Mouse (Mus musculus) small intestine, adult 2 months (tissue): ENCODE results near the gene Bahd1. TPM values are rescaled to one million over a fixed set of nuclear protein-coding genes. Genes with fewer than 3 reads are reported as not detected.

Experiments
- H3K27ac ChIP-seq: fragments of 200-500 bp; 2 replicates; pipeline ENCODE4 v1.5.1; 2012; ENCODE audit warnings: low read depth, low read length, control low read depth, inconsistent platforms; ENCODE audit not compliant: insufficient read depth
- H3K27me3 ChIP-seq: fragments of 200-500 bp; 2 replicates; pipeline ENCODE4 v1.6.1; 2012; ENCODE audit warnings: mild to moderate bottlenecking, moderate library complexity, low read length, inconsistent platforms; ENCODE audit not compliant: control insufficient read depth, insufficient read depth
- H3K36me3 ChIP-seq: fragments of 200-500 bp; 2 replicates; pipeline ENCODE4 v1.6.1; 2012; ENCODE audit warnings: mild to moderate bottlenecking, low read length, control low read depth, inconsistent platforms; ENCODE audit not compliant: control insufficient read depth, insufficient read depth
- H3K4me1 ChIP-seq: fragments of 200-500 bp; 2 replicates; pipeline ENCODE4 v1.6.1; 2012; ENCODE audit warnings: low read length, inconsistent platforms, mixed read lengths; ENCODE audit not compliant: control insufficient read depth, insufficient read depth, insufficient read length
- H3K4me3 ChIP-seq: fragments of 200-500 bp; 2 replicates; pipeline ENCODE4 v1.5.1; 2012; ENCODE audit warnings: low read depth, mild to moderate bottlenecking, control low read depth, inconsistent platforms, low read length, moderate library complexity
- CTCF ChIP-seq: fragments of 200-500 bp; IDR thresholded peaks from 2 replicates; pipeline ENCODE4 v1.5.1; 2012; ENCODE audit warnings: low read depth, mild to moderate bottlenecking, control low read depth, inconsistent platforms, low read length, moderate library complexity, mixed read lengths; ENCODE audit not compliant: insufficient replicate concordance, insufficient read length; ENCODE audit errors: extremely low read depth
- POLR2A ChIP-seq: fragments of 200-500 bp; IDR thresholded peaks from 2 replicates; pipeline ENCODE4 v1.6.1; 2012; ENCODE audit warnings: low read depth, mild to moderate bottlenecking, control low read depth, inconsistent platforms, low read length, moderate library complexity
- WGBS: fragments of 180-500 bp; shearing (Covaris S2); methylation state at CpG from one replicate; pipeline ENCODE4 v1.1.7; 2018; 5-methylcytosine and 5-hydroxymethylcytosine counted together
- polyA plus RNA-seq: library from polyadenylated mRNA; depleted of rRNA; stranded (reverse); fragments of >200 nt; gene quantifications from 2 replicates; pipeline ENCODE4 v1.2.3, GENCODE M21; 2012

Bahd1 gene
- polyA plus RNA-seq, 1 experiment = 24.6 TPM

DNA sequence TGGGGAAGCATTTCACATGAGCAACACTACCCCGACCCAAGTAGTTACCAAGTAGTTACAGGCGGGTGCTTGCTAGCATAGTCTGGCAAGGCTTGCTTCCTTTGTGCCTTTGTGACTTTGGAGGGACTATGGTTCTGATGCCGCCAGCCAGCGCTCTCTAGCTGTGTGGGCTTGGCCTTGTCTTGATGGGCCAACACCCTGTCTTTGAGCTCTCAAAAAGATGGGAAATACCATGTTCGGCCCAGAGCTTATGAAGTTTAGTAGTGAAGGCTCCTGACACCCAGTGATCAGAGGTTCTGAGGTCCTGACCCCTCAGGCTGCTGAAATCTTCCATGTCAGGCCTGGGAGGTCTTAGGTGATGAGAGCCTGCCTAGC, 5.9 kb downstream of the Bahd1 start:
- no peak overlapping the region for H3K27ac ChIP-seq
- no peak overlapping the region for H3K4me3 ChIP-seq
- peaks cover 14% of the 10 kb centered on the region for H3K4me1 ChIP-seq
- no peaks in the 10 kb centered on the region for H3K36me3 ChIP-seq
- TF ChIP-seq CTCF (no peak), POLR2A (no peak)
- H3K27me3 ChIP-seq = peaks cover 3% of the 10 kb centered on the region; the same call in 1 of the 2 replicates
- 86% methylated on average over 5 of the region's 5 CpGs for WGBS

- 60% methylated on average over 3 of the region's 3 CpGs for WGBS
- Histone ChIP-seq H3K27me3 (no peaks in the 10 kb centered on the region), H3K27ac (no peak overlapping the region), H3K36me3 (no peaks in the 10 kb centered on the region), H3K4me3 (no peak overlapping the region), H3K4me1 (peaks cover 19% of the 10 kb centered on the region)
- TF ChIP-seq CTCF = no peak
- TF ChIP-seq POLR2A = no peak
Observed at GRCm38 (mm10) chr2:118907781-118908180, 7.6 kb downstream of the Bahd1 start.

- Histone ChIP-seq H3K4me3 (no peak overlapping the region), H3K27me3 (no peaks in the 10 kb centered on the region), H3K27ac (no peak overlapping the region), H3K36me3 (no peaks in the 10 kb centered on the region), H3K4me1 (peaks cover 25% of the 10 kb centered on the region)
- 84% methylated on average over 1 of the region's 1 CpGs for WGBS
- no peak for TF ChIP-seq POLR2A
- TF ChIP-seq CTCF = no peak
Observed at GRCm38 (mm10) chr2:118909151-118909550, 9.0 kb downstream of the Bahd1 start.

DNA sequence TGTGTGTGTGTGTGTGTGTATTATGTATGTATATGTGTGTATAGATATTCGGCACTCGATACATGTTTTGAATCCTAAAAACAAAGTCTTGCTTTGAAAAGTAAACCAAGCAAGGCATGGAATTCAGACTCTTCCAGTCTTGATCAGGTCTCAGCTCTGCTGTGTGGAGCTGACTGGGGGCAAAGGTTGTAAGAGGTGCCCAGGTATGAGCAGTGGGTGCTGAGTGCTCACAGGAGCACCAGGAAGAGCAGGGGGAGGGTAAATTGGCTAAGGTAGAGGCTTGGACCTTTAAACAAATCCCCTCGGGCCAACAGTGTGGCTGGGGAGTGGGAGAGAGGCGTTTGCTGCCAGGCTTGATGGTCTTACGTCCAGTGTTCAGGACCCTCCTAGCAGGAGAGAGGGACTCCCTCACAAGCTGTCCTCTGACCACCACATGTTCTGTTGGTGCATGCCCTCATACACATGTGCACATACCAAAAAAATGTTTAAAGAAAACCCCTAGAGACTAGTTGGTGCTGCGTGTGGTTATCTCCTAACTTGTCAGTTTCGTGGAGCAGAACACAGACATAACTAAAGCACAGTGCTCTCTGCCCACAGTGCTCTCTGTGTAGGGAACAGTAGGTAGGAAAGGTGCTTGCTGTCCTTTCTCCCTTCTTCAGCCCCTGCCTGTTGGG, 10.6 kb downstream of the Bahd1 start:
- TF ChIP-seq POLR2A (no peak), CTCF (no peak)
- H3K4me1 ChIP-seq = peaks cover 26% of the 10 kb centered on the region
- no peaks in the 10 kb centered on the region for H3K27me3 ChIP-seq
- H3K36me3 ChIP-seq = no peaks in the 10 kb centered on the region
- 43% methylated on average over 7 of the region's 7 CpGs for WGBS
- H3K27ac ChIP-seq = no peak overlapping the region
- H3K4me3 ChIP-seq = no peak overlapping the region

DNA sequence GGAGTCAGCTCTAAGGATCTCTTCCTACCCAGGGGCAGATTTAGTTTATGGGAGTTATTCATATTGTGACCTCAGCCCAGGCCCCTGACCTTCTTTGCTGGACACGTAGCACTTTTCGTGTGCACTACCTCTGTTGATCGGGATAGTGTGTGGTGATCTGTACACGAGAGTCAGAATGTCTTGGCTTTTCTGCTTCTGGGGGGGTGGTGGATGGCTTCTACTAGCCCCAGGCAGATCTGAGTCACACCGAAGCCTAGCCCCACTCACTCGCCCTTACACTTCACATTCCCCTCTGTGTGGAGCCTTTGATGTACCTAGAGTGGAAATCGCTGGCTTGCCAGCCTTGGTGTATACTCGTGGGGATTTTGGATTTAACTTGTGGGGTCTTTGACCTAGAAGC, 12.5 kb downstream of the Bahd1 start:
- no peak overlapping the region for H3K27ac ChIP-seq
- TF ChIP-seq POLR2A = no peak
- no peak for TF ChIP-seq CTCF
- peaks cover 11% of the 10 kb centered on the region; the same call in 1 of the 2 replicates for H3K36me3 ChIP-seq
- H3K4me3 ChIP-seq = no peak overlapping the region
- no peaks in the 10 kb centered on the region for H3K27me3 ChIP-seq
- 89% methylated on average over 8 of the region's 8 CpGs for WGBS
- peaks cover 26% of the 10 kb centered on the region for H3K4me1 ChIP-seq

- Histone ChIP-seq H3K36me3 (peaks cover 11% of the 10 kb centered on the region; the same call in 1 of the 2 replicates), H3K4me1 (peaks cover 26% of the 10 kb centered on the region), H3K27me3 (no peaks in the 10 kb centered on the region), H3K27ac (no peak overlapping the region), H3K4me3 (peak overlapping the region; percentile 16; the same call in 1 of the 2 replicates)
- no peak for TF ChIP-seq CTCF
- no peak for TF ChIP-seq POLR2A
- 42% methylated on average over 11 of the region's 11 CpGs for WGBS
Observed at GRCm38 (mm10) chr2:118913551-118914276, 13.5 kb downstream of the Bahd1 start.

DNA sequence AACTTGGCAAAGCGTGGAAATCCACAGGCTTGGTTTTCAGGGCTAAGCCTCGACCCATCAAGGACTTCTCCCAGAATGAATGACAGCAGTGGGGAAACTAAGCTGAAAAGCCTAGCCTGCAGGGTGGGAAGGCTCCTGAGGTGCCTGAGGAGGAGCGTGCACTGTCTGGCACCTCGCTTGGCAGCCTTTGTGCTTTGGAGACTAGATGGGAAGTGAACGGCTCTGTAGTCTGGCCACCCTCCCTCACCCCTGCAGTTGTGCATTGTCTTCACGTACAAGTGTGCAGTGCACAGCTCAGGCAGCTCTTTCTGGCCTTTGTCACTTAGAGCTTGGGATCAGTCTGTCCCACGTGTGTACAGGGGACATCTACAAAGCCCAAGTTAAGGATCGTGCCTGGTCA, 14.5 kb downstream of the Bahd1 start:
- WGBS = 81% methylated on average over 8 of the region's 8 CpGs
- H3K27ac ChIP-seq = no peak overlapping the region

More for the DNA sequence above, 14.5 kb downstream of the Bahd1 start:
- Histone ChIP-seq H3K4me1 (peaks cover 26% of the 10 kb centered on the region), H3K4me3 (no peak overlapping the region), H3K27me3 (no peaks in the 10 kb centered on the region), H3K36me3 (peaks cover 12% of the 10 kb centered on the region; the same call in 1 of the 2 replicates)
- TF ChIP-seq POLR2A (no peak), CTCF (no peak)
